Mouse (Mus musculus) stomach, embryonic 15.5 days (tissue): ENCODE data around the gene Rpl10a. TPM values are rescaled to one million over a fixed set of nuclear protein-coding genes. Genes with fewer than 3 reads are reported as not detected.
A peak's percentile ranks its signal among the peaks of the same experiment; 100 is the strongest.
"Not testable (repeated sequence)": the region's sequence is repeated elsewhere in the genome, so short reads cannot be mapped to it uniquely, and the experiment has no call there.

ENCODE experiments used
- ATAC-seq: fragments of 200-750 bp; cut with Nextera tagmentation; 2 replicates; pipeline ENCODE4 v1.8.0; 2017; ENCODE audit warnings: low read depth, moderate number of reproducible peaks, moderate TSS enrichment; ENCODE audit not compliant: insufficient read depth, low FRiP score
- H3K27ac ChIP-seq: fragments of 300-500 bp; sonication (generic); 2 replicates; pipeline ENCODE4 v1.5.1; 2015; ENCODE audit warnings: mild to moderate bottlenecking, inconsistent platforms
- H3K27me3 ChIP-seq: fragments of 300-500 bp; sonication (generic); replicated peaks from 2 replicates; pipeline ENCODE4 v1.6.1; 2015; ENCODE audit warnings: inconsistent platforms
- H3K36me3 ChIP-seq: fragments of 300-500 bp; sonication (generic); 2 replicates; pipeline ENCODE4 v1.6.1; 2015; ENCODE audit warnings: inconsistent platforms
- H3K4me1 ChIP-seq: fragments of 300-500 bp; sonication (generic); 2 replicates; pipeline ENCODE4 v1.6.1; 2015; ENCODE audit warnings: inconsistent platforms
- H3K4me2 ChIP-seq: fragments of 300-500 bp; sonication (generic); 2 replicates; pipeline ENCODE4 v1.6.1; 2015; ENCODE audit warnings: mild to moderate bottlenecking, inconsistent platforms
- H3K4me3 ChIP-seq: fragments of 300-500 bp; sonication (generic); replicated peaks from 2 replicates; pipeline ENCODE4 v1.5.1; 2015; ENCODE audit warnings: inconsistent platforms
- H3K9ac ChIP-seq: fragments of 300-500 bp; sonication (generic); 2 replicates; pipeline ENCODE4 v1.6.1; 2015; ENCODE audit warnings: inconsistent platforms
- H3K9me3 ChIP-seq: fragments of 300-500 bp; sonication (generic); 2 replicates; pipeline ENCODE4 v1.6.1; 2016; ENCODE audit warnings: inconsistent platforms
- WGBS: fragments of 180-500 bp; shearing (Covaris S2); methylation state at CpG from one replicate; pipeline ENCODE4 v1.1.7; 2015; 5-methylcytosine and 5-hydroxymethylcytosine counted together
- polyA plus RNA-seq: library from polyadenylated mRNA; unstranded; fragments of >200 nt; fragmentation: Nextera tagmentation; extraction: Ambion mirVana; gene quantifications from 2 replicates; pipeline ENCODE4 v1.2.1, GENCODE M21; 2015

The Rpl10a gene
- polyA plus RNA-seq, 1 experiment from 2014 or later = 490 TPM

DNA sequence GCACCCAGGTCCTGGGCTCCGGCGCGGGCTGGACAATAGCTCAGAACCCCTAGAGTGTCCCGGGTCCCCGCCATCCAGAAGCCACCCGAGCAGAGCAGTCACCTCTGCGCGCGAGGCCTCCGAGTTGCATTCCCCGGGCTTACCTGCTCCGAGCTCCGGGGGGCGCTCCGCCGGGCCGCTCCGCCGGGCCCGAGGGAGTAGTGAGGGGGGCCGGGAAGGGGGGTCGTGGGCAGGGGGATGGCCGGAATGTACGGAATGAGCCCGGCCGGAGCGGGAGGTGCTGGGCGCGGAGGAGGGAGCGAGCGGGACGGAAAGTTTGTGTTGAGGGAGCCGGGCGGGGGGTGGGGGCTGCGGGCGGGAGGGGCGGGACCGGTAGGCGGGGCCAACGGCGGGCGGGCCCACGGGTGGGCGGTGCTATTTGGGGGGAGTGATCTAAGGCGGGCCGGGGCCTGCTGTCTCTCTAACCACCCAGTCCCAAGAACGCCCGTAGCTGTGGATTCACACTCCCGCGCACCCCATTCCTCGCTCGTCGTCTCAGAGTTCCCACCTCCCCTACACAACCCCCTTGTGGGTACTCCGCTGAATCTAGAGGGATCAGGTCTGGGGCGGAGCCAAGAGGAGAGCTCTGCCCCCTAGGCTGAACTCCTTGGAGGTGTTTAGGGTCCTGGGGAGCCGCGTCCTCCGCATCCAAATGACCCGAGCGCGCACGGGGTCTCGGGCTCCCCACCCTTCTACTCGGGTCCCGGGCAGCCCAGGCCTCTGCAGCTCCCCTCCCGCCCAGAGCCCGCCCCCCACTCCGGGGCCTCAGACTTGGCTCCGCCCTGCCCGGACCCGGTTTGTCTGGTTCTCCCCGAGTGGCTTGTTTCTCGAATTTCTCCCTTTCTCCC lies 22.4 kb downstream of the Rpl10a start, which contains the start of gene Tead3:
TSS of gene Tead3 (minus strand) at position 352 of the 887 bp plus-strand sequence.
- H3K27ac ChIP-seq = peak within 1 kb of the TSS; percentile 100
- H3K9ac ChIP-seq = peak within 1 kb of the TSS; percentile 98
- H3K4me3 ChIP-seq = peak within 1 kb of the TSS; percentile 89
- H3K9me3 ChIP-seq = no peaks in the 10 kb centered on the region
- no peaks in the 10 kb centered on the region for H3K36me3 ChIP-seq
- ATAC-seq = peak; percentile 85
- WGBS = under 1% methylated on average over 68 of the region's 73 CpGs
- H3K4me2 ChIP-seq = peak within 1 kb of the TSS; percentile 87
- no peaks in the 10 kb centered on the region for H3K27me3 ChIP-seq
- peaks cover 46% of the 10 kb centered on the region for H3K4me1 ChIP-seq

DNA sequence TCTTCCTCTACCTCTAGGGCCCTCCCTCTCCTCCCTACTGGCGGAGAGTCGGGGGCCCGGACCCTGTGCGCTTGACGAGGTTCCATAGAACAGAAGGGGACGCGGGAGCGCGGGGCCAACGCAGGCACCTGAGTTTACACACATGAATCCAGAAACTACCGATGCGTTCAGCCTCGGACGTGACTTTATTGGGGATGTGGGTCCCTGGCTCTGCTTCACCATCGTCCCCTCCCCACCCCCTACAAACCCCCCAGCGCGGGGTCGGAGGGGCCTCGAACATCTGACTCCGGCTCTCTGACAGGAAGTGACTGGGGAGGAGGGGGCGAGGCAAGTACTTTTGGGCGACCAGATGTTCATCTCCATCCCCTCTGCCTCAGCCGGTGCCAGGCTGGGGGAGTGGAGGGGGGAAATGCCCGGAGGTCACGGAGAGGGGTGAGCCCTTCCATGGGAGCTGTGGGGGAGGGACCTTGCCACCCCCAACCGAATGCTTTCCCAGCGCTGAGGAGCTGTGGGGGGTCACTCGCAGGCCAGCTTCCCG lies 23.2 kb downstream of the Rpl10a start:
- H3K4me2 ChIP-seq = peak overlapping the region; percentile 87
- peak overlapping the region; percentile 89 for H3K4me3 ChIP-seq
- no peaks in the 10 kb centered on the region for H3K27me3 ChIP-seq
- no peak for ATAC-seq
- H3K27ac ChIP-seq = peak overlapping the region; percentile 100
- under 1% methylated on average over 29 of the region's 29 CpGs for WGBS
- H3K9me3 ChIP-seq = no peaks in the 10 kb centered on the region
- H3K9ac ChIP-seq = peak overlapping the region; percentile 73
- peaks cover 39% of the 10 kb centered on the region for H3K4me1 ChIP-seq
- H3K36me3 ChIP-seq = no peaks in the 10 kb centered on the region

DNA sequence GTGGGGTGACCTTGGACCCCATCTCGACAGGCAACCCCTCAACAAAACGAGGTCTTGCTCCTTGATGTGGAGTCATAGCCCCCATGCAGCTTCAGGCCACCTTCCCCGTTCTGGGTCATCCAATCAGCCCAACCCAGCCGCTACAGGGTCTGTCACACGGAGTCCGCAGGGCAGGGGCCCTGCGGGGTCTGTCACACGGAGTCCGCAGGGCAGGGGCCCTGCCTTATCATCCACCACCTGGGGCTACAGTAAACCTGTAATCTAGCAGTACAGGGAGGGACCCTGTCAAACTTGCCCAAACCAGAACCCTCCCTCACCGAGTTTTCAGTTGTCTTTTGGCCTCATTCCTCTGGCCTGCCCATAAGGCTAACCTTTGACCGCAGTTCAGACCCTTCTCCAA lies 23.7 kb downstream of the Rpl10a start:
- Histone ChIP-seq H3K27ac (peak overlapping the region; percentile 100; the same call in 1 of the 2 replicates), H3K9ac (no peak overlapping the region), H3K4me3 (peak overlapping the region; percentile 89)

DNA sequence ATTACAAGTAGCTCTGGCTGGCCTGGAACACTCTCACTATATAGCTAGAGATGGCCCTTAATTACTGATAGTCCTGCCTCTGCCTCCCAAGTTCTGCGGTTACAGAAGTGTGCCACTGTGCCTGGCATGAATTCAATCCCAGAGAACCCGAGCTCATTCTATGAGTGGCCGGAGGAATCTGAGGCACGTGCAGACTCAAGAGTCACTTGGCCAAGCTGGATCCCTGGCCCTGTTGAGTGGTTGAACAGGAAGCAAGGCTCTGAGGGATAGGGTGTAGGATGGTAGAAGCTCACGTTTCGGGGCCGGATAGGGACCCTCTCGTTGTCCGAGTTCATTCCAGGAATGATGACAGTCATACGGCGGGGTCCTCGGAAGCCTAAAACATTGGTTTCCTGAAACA lies 27.6 kb downstream of the Rpl10a start:
- Histone ChIP-seq H3K4me3 (no peak overlapping the region), H3K9me3 (no peaks in the 10 kb centered on the region), H3K27me3 (0 out of 2 replicates have a peak, but pooled peaks cover 12% of the 10 kb centered on the region), H3K9ac (no peak overlapping the region), H3K27ac (no peak overlapping the region), H3K4me2 (no peak overlapping the region), H3K4me1 (peaks cover 14% of the 10 kb centered on the region), H3K36me3 (no peaks in the 10 kb centered on the region)
- ATAC-seq = no peak
- 87% methylated on average over 12 of the region's 12 CpGs for WGBS

More for the DNA sequence above, 23.7 kb downstream of the Rpl10a start:
- Histone ChIP-seq H3K27me3 (no peaks in the 10 kb centered on the region), H3K4me2 (peak overlapping the region; percentile 87), H3K4me1 (peaks cover 33% of the 10 kb centered on the region), H3K9me3 (no peaks in the 10 kb centered on the region), H3K36me3 (no peaks in the 10 kb centered on the region)
- ATAC-seq = no peak
- 24% methylated on average over 11 of the region's 11 CpGs for WGBS

DNA sequence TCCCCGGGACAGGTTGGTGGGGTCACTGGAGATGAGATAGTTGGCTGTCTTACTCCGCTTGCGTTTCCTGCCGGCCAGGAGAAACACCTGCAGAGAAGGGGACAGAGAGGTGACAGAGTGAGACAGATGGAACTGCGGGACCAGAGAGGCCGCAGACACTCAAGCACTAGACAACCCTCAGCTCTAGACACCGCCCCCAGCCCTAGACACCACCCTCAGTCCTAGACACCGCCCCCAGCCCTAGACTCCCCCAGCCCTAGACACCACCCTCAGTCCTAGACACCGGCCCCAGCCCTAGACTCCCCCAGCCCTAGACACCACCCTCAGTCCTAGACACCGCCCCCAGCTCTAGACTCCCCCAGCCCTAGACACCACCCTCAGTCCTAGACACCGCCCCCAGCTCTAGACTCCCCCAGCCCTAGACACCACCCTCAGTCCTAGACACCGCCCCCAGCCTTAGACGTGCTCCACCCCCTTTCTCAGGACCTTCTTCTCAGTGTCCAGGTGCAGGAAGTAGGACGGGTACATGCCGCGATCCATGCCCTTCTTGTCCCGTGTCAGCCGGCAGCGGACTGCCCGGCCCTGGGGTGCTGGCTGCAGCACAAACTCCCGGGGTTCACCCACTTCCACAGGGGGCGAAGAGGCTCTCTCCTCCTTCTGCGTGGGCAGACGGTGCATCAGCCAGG lies 30.4 kb downstream of the Rpl10a start:
- H3K27ac ChIP-seq, ATAC-seq, H3K4me3 ChIP-seq, H3K9ac ChIP-seq, H3K4me2 ChIP-seq, H3K9me3 ChIP-seq, H3K36me3 ChIP-seq: not testable (repeated sequence)
- peaks cover 16% of the 10 kb centered on the region; the same call in 1 of the 2 replicates for H3K27me3 ChIP-seq
- 21% methylated on average over 23 of the region's 24 CpGs for WGBS
- H3K4me1 ChIP-seq = peaks cover 14% of the 10 kb centered on the region

DNA sequence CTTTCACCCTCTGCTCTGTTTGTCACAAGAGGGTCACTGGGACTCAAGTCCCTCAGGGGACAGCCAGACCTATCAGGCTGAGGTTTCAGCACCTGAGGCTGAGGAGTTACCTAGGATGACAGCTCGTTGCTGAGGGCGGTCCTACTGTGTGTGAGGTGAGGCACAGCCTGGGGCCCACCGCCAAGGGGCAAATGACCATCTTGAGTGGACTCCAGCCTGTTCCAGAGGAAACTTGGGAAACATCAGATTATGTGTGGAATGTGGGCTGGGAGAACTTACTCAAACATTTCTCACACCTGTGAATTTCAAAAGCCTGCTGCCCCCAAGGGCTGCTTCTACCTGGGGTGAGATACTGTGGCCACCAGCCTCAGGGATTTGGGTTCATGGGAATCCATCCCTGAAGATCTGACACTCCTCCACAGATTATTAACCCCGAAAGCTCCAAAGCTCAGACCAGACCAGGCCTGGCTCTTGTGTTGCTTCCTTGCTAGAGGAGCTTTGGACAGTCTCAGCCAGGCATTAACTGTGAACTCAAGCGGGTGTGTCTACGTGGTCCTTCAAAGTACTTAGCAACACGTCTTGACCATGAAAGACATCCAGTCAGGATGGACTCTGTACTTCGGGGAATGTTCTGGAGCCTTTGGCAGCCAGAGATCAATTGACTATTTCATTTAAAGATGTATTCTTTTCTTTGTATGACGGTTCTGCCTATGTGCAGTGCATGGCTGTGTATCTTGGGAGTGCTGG lies 32.4 kb downstream of the Rpl10a start:
- H3K27ac ChIP-seq = no peak overlapping the region
- no peak overlapping the region for H3K4me2 ChIP-seq
- H3K9me3 ChIP-seq = no peaks in the 10 kb centered on the region
- no peaks in the 10 kb centered on the region for H3K36me3 ChIP-seq
- no peak for ATAC-seq
- WGBS = 73% methylated on average over 9 of the region's 9 CpGs
- no peak overlapping the region for H3K9ac ChIP-seq
- H3K4me3 ChIP-seq = no peak overlapping the region
- peaks cover 23% of the 10 kb centered on the region for H3K4me1 ChIP-seq
- H3K27me3 ChIP-seq = peaks cover 33% of the 10 kb centered on the region

DNA sequence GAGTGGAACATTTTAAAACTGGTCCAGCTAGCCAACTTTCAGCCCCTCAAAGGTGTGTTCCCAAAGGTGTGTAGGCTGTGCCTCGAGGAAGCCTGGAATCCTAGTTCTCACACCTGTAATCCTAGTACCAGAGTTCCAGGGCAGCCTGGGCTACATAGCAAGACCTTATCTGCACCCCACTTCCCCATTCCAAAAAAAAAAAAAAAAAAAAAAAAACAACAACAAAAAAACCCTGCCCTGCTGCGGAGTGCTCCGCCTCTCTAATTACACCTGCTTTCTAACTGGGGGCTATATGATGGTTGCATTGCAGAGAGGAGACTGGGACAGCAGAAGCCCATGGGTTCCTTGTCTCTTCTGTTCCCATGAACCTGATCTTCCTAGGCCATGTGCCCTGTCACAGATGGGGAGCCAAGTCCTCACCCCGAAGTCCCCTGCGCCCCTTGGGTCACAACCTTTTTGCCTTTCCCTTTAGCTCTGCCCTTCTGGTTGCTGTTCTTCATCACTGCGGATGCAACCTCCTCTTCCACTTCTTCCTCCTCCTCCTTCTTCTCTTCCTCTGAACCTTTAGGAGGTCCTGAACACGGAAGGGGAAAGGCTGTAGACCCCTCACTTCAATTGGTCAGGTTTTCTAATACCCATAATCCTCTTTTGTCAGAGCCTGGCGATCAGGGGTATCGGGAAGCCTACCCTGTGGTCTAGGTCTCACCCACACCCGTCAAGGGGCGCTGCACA lies 33.8 kb downstream of the Rpl10a start:
- H3K27me3 ChIP-seq = peaks cover 33% of the 10 kb centered on the region
- H3K4me1 ChIP-seq = peaks cover 23% of the 10 kb centered on the region
- no peak overlapping the region for H3K9ac ChIP-seq
- H3K9me3 ChIP-seq = no peaks in the 10 kb centered on the region
- no peaks in the 10 kb centered on the region for H3K36me3 ChIP-seq
- peak overlapping the region; percentile 55 for H3K4me2 ChIP-seq
- H3K27ac ChIP-seq = no peak overlapping the region
- 39% methylated on average over 11 of the region's 11 CpGs for WGBS
- peak overlapping the region; percentile 27 for H3K4me3 ChIP-seq
- no peak for ATAC-seq

DNA sequence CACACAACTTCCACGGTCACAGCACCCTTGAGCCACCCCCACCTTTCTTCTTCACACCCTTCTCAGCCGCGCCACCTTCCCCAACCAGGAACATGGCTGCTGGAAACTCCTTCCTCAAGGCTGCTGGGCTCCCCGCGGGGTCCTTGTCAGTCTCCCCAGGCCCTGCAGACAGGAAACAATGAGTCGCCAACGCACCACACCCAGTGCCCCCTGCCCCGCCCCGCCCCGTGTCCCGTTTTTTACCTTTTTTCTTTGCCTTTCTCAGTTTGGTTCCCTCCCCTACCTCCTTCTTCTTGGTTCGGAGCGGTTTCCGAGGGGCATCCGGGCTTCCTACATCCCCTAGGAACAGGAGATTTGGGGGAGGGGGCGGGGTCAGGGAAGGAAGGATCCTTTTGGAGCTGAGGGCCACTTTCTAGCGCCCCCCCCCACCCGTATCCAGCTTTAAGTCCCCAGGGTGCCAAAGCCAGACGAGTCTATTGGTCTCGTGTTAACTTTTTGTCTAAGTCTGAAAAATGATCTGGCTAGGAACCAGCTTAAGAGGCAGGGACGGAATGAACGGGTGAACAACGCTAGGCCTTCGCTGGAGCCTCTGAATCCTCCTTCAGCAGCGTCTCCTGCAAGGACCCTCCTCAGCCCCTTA lies 34.5 kb downstream of the Rpl10a start:
- 6% methylated on average over 25 of the region's 25 CpGs for WGBS
- H3K36me3 ChIP-seq = no peaks in the 10 kb centered on the region
- peak overlapping the region; percentile 55 for H3K4me2 ChIP-seq
- peaks cover 23% of the 10 kb centered on the region for H3K4me1 ChIP-seq
- H3K27ac ChIP-seq = no peak overlapping the region
- H3K4me3 ChIP-seq = peak overlapping the region; percentile 27
- no peak overlapping the region for H3K9ac ChIP-seq
- ATAC-seq = no peak
- peaks cover 33% of the 10 kb centered on the region for H3K27me3 ChIP-seq
- H3K9me3 ChIP-seq = no peaks in the 10 kb centered on the region

DNA sequence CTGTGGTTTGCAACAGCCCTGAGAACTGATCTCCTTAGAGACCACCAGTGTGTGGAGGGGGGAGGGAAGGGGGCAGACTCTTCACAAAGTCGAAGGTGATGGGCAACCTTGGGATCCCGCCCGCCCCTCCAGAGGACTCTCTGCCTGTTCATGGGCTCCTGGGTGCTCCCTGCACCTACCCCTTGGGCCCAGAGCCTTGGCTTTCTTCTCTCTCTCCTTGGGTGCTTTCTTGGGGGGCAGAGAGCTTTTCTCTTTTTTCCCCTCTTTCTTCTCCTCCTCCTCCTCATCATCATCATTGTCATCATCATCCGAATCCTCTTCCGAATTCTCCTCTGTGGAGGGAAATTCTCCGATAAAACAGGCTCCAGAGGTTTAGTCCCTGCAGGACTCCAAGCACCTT lies 35.2 kb downstream of the Rpl10a start:
- Histone ChIP-seq H3K4me3 (no peak overlapping the region), H3K9me3 (no peaks in the 10 kb centered on the region), H3K27me3 (peaks cover 33% of the 10 kb centered on the region), H3K9ac (no peak overlapping the region), H3K4me2 (peak overlapping the region; percentile 55; the same call in 1 of the 2 replicates), H3K36me3 (no peaks in the 10 kb centered on the region), H3K4me1 (peaks cover 26% of the 10 kb centered on the region), H3K27ac (no peak overlapping the region)
- no peak for ATAC-seq
- WGBS = 43% methylated on average over 6 of the region's 6 CpGs

DNA sequence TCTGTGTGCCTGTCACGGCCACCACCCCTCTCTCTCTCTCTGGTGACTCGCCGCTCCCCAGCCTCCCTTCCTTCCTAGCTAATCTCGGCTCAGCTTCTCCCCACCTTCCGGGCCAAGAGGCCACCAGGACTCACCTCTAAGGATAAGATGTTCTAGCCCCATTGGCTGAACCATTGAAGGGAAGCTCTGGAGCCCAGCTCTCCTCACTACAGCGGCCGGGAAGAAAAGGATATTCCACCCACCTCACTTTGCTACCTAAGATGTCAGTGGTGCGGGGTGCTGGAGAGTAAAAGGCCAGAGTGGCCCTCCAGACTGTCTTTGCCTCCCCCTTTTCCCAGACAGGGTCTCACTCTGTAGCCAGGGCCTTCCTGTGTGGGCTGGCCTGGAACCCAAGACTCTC lies 36.9 kb downstream of the Rpl10a start, which contains the start of gene Tulp1:
TSS of gene Tulp1 (minus strand) at position 101 of the 400 bp plus-strand sequence.
- Histone ChIP-seq H3K9me3 (no peaks in the 10 kb centered on the region), H3K4me1 (peaks cover 28% of the 10 kb centered on the region), H3K4me3 (peak within 1 kb of the TSS; percentile 13), H3K4me2 (peak within 1 kb of the TSS; percentile 51), H3K9ac (no peak within 1 kb of the TSS), H3K27ac (no peak within 1 kb of the TSS), H3K27me3 (peaks cover 21% of the 10 kb centered on the region), H3K36me3 (no peaks in the 10 kb centered on the region)
- WGBS = 46% methylated on average over 8 of the region's 8 CpGs
- no peak for ATAC-seq
